Mouse (Mus musculus) liver, embryonic 14.5 days (tissue): ENCODE results near the gene Ppfia2.

Experiments used
- CTCF ChIP-seq: IDR thresholded peaks from 2 replicates; pipeline ENCODE4 v1.5.1; 2016; ENCODE audit warnings: antibody characterized with exemption, low read depth, control low read depth
- EP300 ChIP-seq: IDR thresholded peaks from 2 replicates; pipeline ENCODE4 v1.6.1; 2016; ENCODE audit warnings: antibody characterized with exemption, low read depth

GRCm38 (mm10) chr10:106618194-106618593, 148.1 kb downstream of the Ppfia2 start:
- TF ChIP-seq EP300 (no peak), CTCF (no peak)
